Mouse (Mus musculus): ENCODE measurements around the gene Gm13769. TPM values are rescaled to one million over a fixed set of nuclear protein-coding genes. Genes with fewer than 3 reads are reported as not detected.

Gm13769 gene
- not detected for polyA plus RNA-seq (2014; fragmentation: Illumina TruSeq; extraction: RNeasy Lipid Tissue Mini Kit (QIAGEN cat#74804); ENCODE audit: low read depth, low replicate concordance)

GRCm38 (mm10) chr2:90321900-90322299, at the start of gene Gm13769:
Gene Gm13769, plus strand, starts transcription at chr2:90322200.

GRCm38 (mm10) chr2:90292741-90293140, 29.3 kb upstream of the Gm13769 start, which contains the start of gene Olfr1272:
Gene Olfr1272, minus strand, starts transcription at chr2:90292841.

Other genes with a start within 250 kb of the Gm13769 start
- not detected for gene Olfr1269, start 200.8 kb upstream of the Gm13769 start, polyA plus RNA-seq (2014; fragmentation: Illumina TruSeq; extraction: RNeasy Lipid Tissue Mini Kit (QIAGEN cat#74804); ENCODE audit: low read depth, low replicate concordance)
- not detected for gene Olfr32, start 179.9 kb upstream of the Gm13769 start, polyA plus RNA-seq (2014; fragmentation: Illumina TruSeq; extraction: RNeasy Lipid Tissue Mini Kit (QIAGEN cat#74804); ENCODE audit: low read depth, low replicate concordance)
- not detected for gene Olfr1270, start 169.1 kb upstream of the Gm13769 start, polyA plus RNA-seq (2014; fragmentation: Illumina TruSeq; extraction: RNeasy Lipid Tissue Mini Kit (QIAGEN cat#74804); ENCODE audit: low read depth, low replicate concordance)
- gene Olfr1506, start 97.7 kb upstream of the Gm13769 start, polyA plus RNA-seq (2014; fragmentation: Illumina TruSeq; extraction: RNeasy Lipid Tissue Mini Kit (QIAGEN cat#74804); ENCODE audit: low read depth, low replicate concordance), result not detected
- gene Olfr142, start 64.6 kb upstream of the Gm13769 start, polyA plus RNA-seq (2014; fragmentation: Illumina TruSeq; extraction: RNeasy Lipid Tissue Mini Kit (QIAGEN cat#74804); ENCODE audit: low read depth, low replicate concordance), result not detected
- gene Olfr1271, start 51.2 kb upstream of the Gm13769 start, polyA plus RNA-seq (2014; fragmentation: Illumina TruSeq; extraction: RNeasy Lipid Tissue Mini Kit (QIAGEN cat#74804); ENCODE audit: low read depth, low replicate concordance), result not detected
- not detected for gene Olfr1272, start 29.4 kb upstream of the Gm13769 start, polyA plus RNA-seq (2014; fragmentation: Illumina TruSeq; extraction: RNeasy Lipid Tissue Mini Kit (QIAGEN cat#74804); ENCODE audit: low read depth, low replicate concordance)
- gene Olfr1274-ps, start 76.5 kb downstream of the Gm13769 start, polyA plus RNA-seq (2014; fragmentation: Illumina TruSeq; extraction: RNeasy Lipid Tissue Mini Kit (QIAGEN cat#74804); ENCODE audit: low read depth, low replicate concordance), result not detected